Mouse (Mus musculus) G1E (cell line): ENCODE results near the gene Smarcal1. TPM values are rescaled to one million over a fixed set of nuclear protein-coding genes. Genes with fewer than 3 reads are reported as not detected.
A peak's percentile ranks its signal among the peaks of the same experiment; 100 is the strongest.

ENCODE experiments used
- ATAC-seq: 2 replicates; pipeline ENCODE4 v1.8.0; 2016; ENCODE audit warnings: mild to moderate bottlenecking; ENCODE audit not compliant: insufficient number of reproducible peaks, poor library complexity, low FRiP score, severe bottlenecking; ENCODE audit errors: extremely low read depth
- DNase-seq: peaks from one replicate; pipeline ENCODE4 v3.0.0; 2012; ENCODE audit warnings: low spot score
- H3K27me3 ChIP-seq: 2 replicates; pipeline ENCODE4 v1.6.1; 2012; ENCODE audit warnings: mild to moderate bottlenecking, low read length, inconsistent platforms; ENCODE audit not compliant: insufficient read depth
- H3K36me3 ChIP-seq: replicated peaks from 2 replicates; pipeline ENCODE3; 2012; ENCODE audit warnings: mild to moderate bottlenecking, inconsistent platforms
- H3K4me1 ChIP-seq: 2 replicates; pipeline ENCODE4 v1.6.1; 2012; ENCODE audit warnings: low read depth, low read length, inconsistent platforms, mixed read lengths; ENCODE audit not compliant: insufficient read depth
- H3K4me3 ChIP-seq: 2 replicates; pipeline ENCODE4 v1.5.1; 2012; ENCODE audit warnings: low read depth, mild to moderate bottlenecking, inconsistent platforms, low read length, moderate library complexity, mixed read lengths
- H3K9me3 ChIP-seq: replicated peaks from 2 replicates; pipeline ENCODE4 v1.6.1; 2012; ENCODE audit warnings: inconsistent platforms
- CTCF ChIP-seq: IDR thresholded peaks from 2 replicates; pipeline ENCODE4 v1.5.1; 2012; ENCODE audit warnings: low read depth, low read length, inconsistent platforms, mixed read lengths
- GATA1 ChIP-seq: IDR thresholded peaks from 2 replicates; pipeline ENCODE4 v1.6.1; 2012; ENCODE audit warnings: borderline replicate concordance, low read length, inconsistent platforms, mixed read lengths
- GATA2 ChIP-seq: IDR thresholded peaks from 2 replicates; pipeline ENCODE4 v1.6.1; 2012; ENCODE audit warnings: low read depth, low read length, inconsistent platforms, borderline replicate concordance
- POLR2AphosphoS5 ChIP-seq: IDR thresholded peaks from 2 replicates; pipeline ENCODE4 v1.6.1; 2012; ENCODE audit warnings: low read depth, low read length, inconsistent platforms; ENCODE audit not compliant: insufficient replicate concordance
- TAL1 ChIP-seq: conservative IDR thresholded peaks from 2 replicates; pipeline ENCODE4 v1.6.1; 2012; ENCODE audit warnings: low read depth, low read length, inconsistent platforms, mixed read lengths
- polyA plus RNA-seq: library from polyadenylated mRNA; stranded (reverse); fragments of >175 nt; gene quantifications from 2 replicates; pipeline ENCODE4 v1.2.3, GENCODE M21; 2012
- total RNA-seq, 2 experiments: library from RNA; stranded (forward) in 1 of 2; stranded (reverse) in 1 of 2; fragments of 200-1000 nt in 1 of 2; fragments of >200 nt in 1 of 2; fragmentation: Nextera tagmentation in 1 of 2; gene quantifications; 2 replicates each; pipeline ENCODE4 v1.2.3; 2014 to 2017

Smarcal1 gene
- total RNA-seq (2014; fragmentation: Nextera tagmentation) = 41.8 and 48.1 TPM in 2 replicates
- total RNA-seq (2017) = 35.9 and 39.2 TPM in 2 replicates
- 4.4 and 10.6 TPM in 2 replicates for polyA plus RNA-seq

GRCm38 (mm10) chr1:72582947-72583731 is at the start of gene Smarcal1:
Smarcal1 (plus strand) TSS chr1:72583251.
- H3K27me3 ChIP-seq = peaks cover 9% of the 10 kb centered on the region
- ATAC-seq (peak; percentile 98), DNase-seq (peak; percentile 94)
- TF ChIP-seq TAL1 (no peak), CTCF (no peak), POLR2AphosphoS5 (no peak), GATA1 (no peak), GATA2 (no peak)
- peak within 1 kb of the TSS; percentile 75 for H3K4me3 ChIP-seq
- H3K4me1 ChIP-seq = peaks cover 20% of the 10 kb centered on the region
- H3K36me3 ChIP-seq = peaks cover 32% of the 10 kb centered on the region
- no peaks in the 10 kb centered on the region for H3K9me3 ChIP-seq

GRCm38 (mm10) chr1:72533439-72533838 is 49.6 kb upstream of the Smarcal1 start:
- DNase-seq = no peak
- Histone ChIP-seq H3K36me3 (no peaks in the 10 kb centered on the region), H3K4me1 (no peaks in the 10 kb centered on the region), H3K9me3 (no peaks in the 10 kb centered on the region), H3K4me3 (no peak overlapping the region), H3K27me3 (peaks cover 10% of the 10 kb centered on the region; the same call in 1 of the 2 replicates)
- TF ChIP-seq TAL1 = no peak
- TF ChIP-seq CTCF = no peak
- no peak for TF ChIP-seq GATA1
- TF ChIP-seq GATA2 = no peak
- TF ChIP-seq POLR2AphosphoS5 = no peak
- ATAC-seq = no peak

- no peak for TF ChIP-seq POLR2AphosphoS5
- TF ChIP-seq CTCF = no peak
- no peak for TF ChIP-seq TAL1
- TF ChIP-seq GATA1 = no peak
- no peak for TF ChIP-seq GATA2
- Histone ChIP-seq H3K36me3 (no peaks in the 10 kb centered on the region), H3K4me3 (no peak overlapping the region), H3K9me3 (no peaks in the 10 kb centered on the region), H3K4me1 (no peaks in the 10 kb centered on the region), H3K27me3 (peaks cover 10% of the 10 kb centered on the region; the same call in 1 of the 2 replicates)
- ATAC-seq (no peak), DNase-seq (no peak)
Measured at GRCm38 (mm10) chr1:72535725-72536571, 47.1 kb upstream of the Smarcal1 start.

- Histone ChIP-seq H3K4me3 (no peak within 1 kb of the TSS), H3K27me3 (peaks cover 10% of the 10 kb centered on the region; the same call in 1 of the 2 replicates), H3K36me3 (no peaks in the 10 kb centered on the region), H3K9me3 (no peaks in the 10 kb centered on the region), H3K4me1 (no peaks in the 10 kb centered on the region)
- DNase-seq (peak; percentile 40), ATAC-seq (no peak)
- TF ChIP-seq GATA1 (no peak), GATA2 (no peak), POLR2AphosphoS5 (no peak), CTCF (no peak), TAL1 (no peak)
Measured at GRCm38 (mm10) chr1:72536611-72537351, 46.3 kb upstream of the Smarcal1 start, which contains the start of gene March4. March4 (minus strand) TSS chr1:72536930.

GRCm38 (mm10) chr1:72538266-72538665 is 44.8 kb upstream of the Smarcal1 start:
- Histone ChIP-seq H3K27me3 (peaks cover 10% of the 10 kb centered on the region; the same call in 1 of the 2 replicates), H3K9me3 (no peaks in the 10 kb centered on the region), H3K4me3 (no peak overlapping the region), H3K36me3 (no peaks in the 10 kb centered on the region), H3K4me1 (no peaks in the 10 kb centered on the region)
- no peak for ATAC-seq
- no peak for DNase-seq
- TF ChIP-seq TAL1 = no peak

GRCm38 (mm10) chr1:72550317-72550716 is 32.7 kb upstream of the Smarcal1 start:
- no peaks in the 10 kb centered on the region for H3K27me3 ChIP-seq
- H3K36me3 ChIP-seq = no peaks in the 10 kb centered on the region
- TF ChIP-seq TAL1 (no peak), CTCF (no peak), GATA2 (no peak), GATA1 (no peak)
- H3K9me3 ChIP-seq = no peaks in the 10 kb centered on the region
- DNase-seq = no peak
- ATAC-seq = no peak
- no peak overlapping the region for H3K4me3 ChIP-seq
- no peaks in the 10 kb centered on the region for H3K4me1 ChIP-seq
